Mouse (Mus musculus) lung, postnatal 0 days (tissue): ENCODE data around the gene Lmod3.

Source experiments
- CTCF ChIP-seq: IDR thresholded peaks from 2 replicates; pipeline ENCODE4 v1.5.1; 2016; ENCODE audit warnings: antibody characterized with exemption, mild to moderate bottlenecking
- EP300 ChIP-seq: IDR thresholded peaks from 2 replicates; pipeline ENCODE4 v1.6.1; 2016; ENCODE audit warnings: antibody characterized with exemption, mild to moderate bottlenecking, control low read depth

GRCm38 (mm10) chr6:97226083-97226491, 26.5 kb downstream of the Lmod3 start:
- TF ChIP-seq CTCF (no peak), EP300 (no peak)
